Mouse (Mus musculus) CH12.LX (cell line): Measurements from ENCODE around the gene Carnmt1.

Source experiments
- CTCF ChIP-seq, 2 experiments: IDR thresholded peaks in 1 of 2; conservative IDR thresholded peaks in 1 of 2; 2 replicates each; pipeline ENCODE4 v1.5.1; 2011 to 2012; ENCODE audit warnings: low read depth in 2 of 2, low read length in 2 of 2, improper control_type of control experiment in 1 of 2, inconsistent platforms in 1 of 2, mild to moderate bottlenecking in 1 of 2, moderate library complexity in 1 of 2
- EP300 ChIP-seq: IDR thresholded peaks from 2 replicates; pipeline ENCODE4 v1.6.1; 2011; ENCODE audit warnings: low read length, improper control_type of control experiment
- ETS1 ChIP-seq: conservative IDR thresholded peaks from 2 replicates; pipeline ENCODE4 v1.6.1; 2012; ENCODE audit warnings: low read depth, mild to moderate bottlenecking, inconsistent platforms, low read length, improper control_type of control experiment, moderate library complexity
- JUN ChIP-seq: IDR thresholded peaks from 2 replicates; pipeline ENCODE4 v1.6.1; 2011; ENCODE audit warnings: low read depth, mild to moderate bottlenecking, low read length, improper control_type of control experiment, moderate library complexity; ENCODE audit not compliant: insufficient read depth
- MAFK ChIP-seq: IDR thresholded peaks from 2 replicates; pipeline ENCODE4 v1.6.1; 2011; ENCODE audit warnings: low read length, improper control_type of control experiment; ENCODE audit not compliant: insufficient replicate concordance
- MAX ChIP-seq: IDR thresholded peaks from 2 replicates; pipeline ENCODE4 v1.6.1; 2011; ENCODE audit warnings: low read length, improper control_type of control experiment
- POLR2A ChIP-seq: IDR thresholded peaks from 2 replicates; pipeline ENCODE4 v1.6.1; 2011; ENCODE audit warnings: low read depth, mild to moderate bottlenecking, improper control_type of control experiment, low read length
- TCF12 ChIP-seq: IDR thresholded peaks from 2 replicates; pipeline ENCODE4 v1.6.1; 2014; ENCODE audit warnings: low read depth, mild to moderate bottlenecking, inconsistent platforms, low read length, improper control_type of control experiment

- TF ChIP-seq EP300 (no peak), ETS1 (no peak), MAFK (no peak), TCF12 (no peak), CTCF (conservative IDR thresholded peaks at IDR 0.05 in 1 of 2, IDR thresholded peaks at IDR 0.05 in 1 of 2; ENCODE audit: low read depth in 2 of 2, low read length in 2 of 2) (no peak), JUN (no peak), POLR2A (no peak), MAX (no peak)
These were observed 27.2 kb upstream of the Carnmt1 start for GRCm38 (mm10) chr19:18643411-18643810.
